Mouse (Mus musculus): ENCODE results near the gene Dcun1d1.

Gene Dcun1d1

GRCm38 (mm10) chr3:35931359-35931758 lies 5.9 kb downstream of the Dcun1d1 start:
- DNase-seq (ENCODE audit: low spot score in 2 of 2), result no peak

GRCm38 (mm10) chr3:35929831-35930230 lies 7.4 kb downstream of the Dcun1d1 start:
- DNase-seq (ENCODE audit: low spot score in 2 of 2), result no peak

- no peak for DNase-seq (ENCODE audit: low spot score in 2 of 2)
These were observed 7.8 kb downstream of the Dcun1d1 start for GRCm38 (mm10) chr3:35929406-35929805.

- DNase-seq (ENCODE audit: low spot score in 2 of 2), result no peak
These were observed 11.4 kb downstream of the Dcun1d1 start for GRCm38 (mm10) chr3:35925852-35926251.

- no peak for DNase-seq (ENCODE audit: low spot score in 2 of 2)
These were observed 13.2 kb downstream of the Dcun1d1 start for GRCm38 (mm10) chr3:35924007-35924406.

- no peak for DNase-seq (ENCODE audit: low spot score in 2 of 2)
These were observed 13.8 kb downstream of the Dcun1d1 start for GRCm38 (mm10) chr3:35923495-35923894.

- no peak for DNase-seq (ENCODE audit: low spot score in 2 of 2)
These were observed 14.7 kb downstream of the Dcun1d1 start for GRCm38 (mm10) chr3:35922522-35922921.

GRCm38 (mm10) chr3:35918229-35918628 lies 19.0 kb downstream of the Dcun1d1 start:
- no peak for DNase-seq (ENCODE audit: low spot score in 2 of 2)

- DNase-seq (ENCODE audit: low spot score in 2 of 2), result no peak
These were observed 28.1 kb downstream of the Dcun1d1 start for GRCm38 (mm10) chr3:35908982-35909680.

GRCm38 (mm10) chr3:35900555-35901204 lies 36.6 kb downstream of the Dcun1d1 start:
- DNase-seq (ENCODE audit: low spot score in 2 of 2), result no peak

GRCm38 (mm10) chr3:35899109-35899508 lies 38.1 kb downstream of the Dcun1d1 start:
- DNase-seq (ENCODE audit: low spot score in 2 of 2), result no peak

- DNase-seq (ENCODE audit: low spot score in 2 of 2), result no peak
These were observed 39.3 kb downstream of the Dcun1d1 start for GRCm38 (mm10) chr3:35897900-35898299.

- no peak for DNase-seq (ENCODE audit: low spot score in 2 of 2)
These were observed 44.1 kb downstream of the Dcun1d1 start for GRCm38 (mm10) chr3:35893156-35893555.

- no peak for DNase-seq (ENCODE audit: low spot score in 2 of 2)
These were observed 46.1 kb downstream of the Dcun1d1 start for GRCm38 (mm10) chr3:35891123-35891522.

- DNase-seq (ENCODE audit: low spot score in 2 of 2), result no peak
These were observed 47.7 kb downstream of the Dcun1d1 start for GRCm38 (mm10) chr3:35889531-35889930.

GRCm38 (mm10) chr3:35883267-35883666 lies 54.0 kb downstream of the Dcun1d1 start:
- DNase-seq (ENCODE audit: low spot score in 2 of 2), result no peak

GRCm38 (mm10) chr3:35849326-35849725 lies 87.9 kb downstream of the Dcun1d1 start:
- DNase-seq (ENCODE audit: low spot score in 2 of 2), result no peak
